Mouse (Mus musculus): ENCODE results near the gene B4galt3. TPM values are rescaled to one million over a fixed set of nuclear protein-coding genes. Genes with fewer than 3 reads are reported as not detected.

B4galt3 gene
- total and polyA plus RNA-seq, 2 experiments from 2014 or later = 94.9 to 110 TPM

- DNase-seq (ENCODE audit: low spot score) = peak; percentile 59
- WGBS = 8% methylated on average over 26 of the region's 26 CpGs
Measured at GRCm38 (mm10) chr1:171250680-171251593, 19.2 kb upstream of the B4galt3 start, which contains the start of gene Ndufs2. Ndufs2 (minus strand) TSS chr1:171251388.

GRCm38 (mm10) chr1:171251594-171252324, 18.4 kb upstream of the B4galt3 start:
- Histone ChIP-seq H3K4me3 (ENCODE audit: low read depth, low read length) (peak overlapping the region; percentile 31; the same call in 1 of the 2 replicates), H3K4me2 (ENCODE audit: low read depth, low read length, poor library complexity, severe bottlenecking) (peak overlapping the region; percentile 57), H3K9me3 (ENCODE audit: low read length) (no peaks in the 10 kb centered on the region), H3K9ac (replicated peaks; ENCODE audit: low read length, poor library complexity, severe bottlenecking) (0 out of 2 replicates have a peak overlapping the region, but pooled peaks have one; percentile 33), H3K4me1 (ENCODE audit: insufficient read depth, low read length) (peaks cover 9% of the 10 kb centered on the region; the same call in 1 of the 2 replicates), H3K27ac (ENCODE audit: low read depth, low read length) (no peak overlapping the region; the same call in 1 of the 2 replicates), H3K27me3 (ENCODE audit: insufficient read depth, low read length) (no peaks in the 10 kb centered on the region), H3K36me3 (ENCODE audit: insufficient read depth, low read length) (no peaks in the 10 kb centered on the region)
- ATAC-seq (ENCODE audit: low FRiP score) = no peak; the same call in 1 of the 2 replicates
- peak; percentile 46 for DNase-seq (ENCODE audit: low spot score)
- TF ChIP-seq CTCF (IDR thresholded peaks at IDR 0.05) = no peak
- 7% methylated on average over 13 of the region's 13 CpGs for WGBS

More at GRCm38 (mm10) chr1:171250680-171251593, 19.2 kb upstream of the B4galt3 start, which contains the start of gene Ndufs2:
- Histone ChIP-seq H3K4me1 (ENCODE audit: insufficient read depth, low read length) (peaks cover 9% of the 10 kb centered on the region; the same call in 1 of the 2 replicates), H3K4me2 (ENCODE audit: low read depth, low read length, poor library complexity, severe bottlenecking) (peak within 1 kb of the TSS; percentile 57), H3K27ac (ENCODE audit: low read depth, low read length) (peak within 1 kb of the TSS; percentile 26; the same call in 1 of the 2 replicates), H3K9ac (replicated peaks; ENCODE audit: low read length, poor library complexity, severe bottlenecking) (peak within 1 kb of the TSS; percentile 33), H3K36me3 (ENCODE audit: insufficient read depth, low read length) (no peaks in the 10 kb centered on the region), H3K4me3 (ENCODE audit: low read depth, low read length) (peak within 1 kb of the TSS; percentile 31), H3K9me3 (ENCODE audit: low read length) (no peaks in the 10 kb centered on the region), H3K27me3 (ENCODE audit: insufficient read depth, low read length) (no peaks in the 10 kb centered on the region)
- ATAC-seq (ENCODE audit: low FRiP score) = peak; percentile 13; the same call in 1 of the 2 replicates
- TF ChIP-seq CTCF (IDR thresholded peaks at IDR 0.05) = no peak

DNA sequence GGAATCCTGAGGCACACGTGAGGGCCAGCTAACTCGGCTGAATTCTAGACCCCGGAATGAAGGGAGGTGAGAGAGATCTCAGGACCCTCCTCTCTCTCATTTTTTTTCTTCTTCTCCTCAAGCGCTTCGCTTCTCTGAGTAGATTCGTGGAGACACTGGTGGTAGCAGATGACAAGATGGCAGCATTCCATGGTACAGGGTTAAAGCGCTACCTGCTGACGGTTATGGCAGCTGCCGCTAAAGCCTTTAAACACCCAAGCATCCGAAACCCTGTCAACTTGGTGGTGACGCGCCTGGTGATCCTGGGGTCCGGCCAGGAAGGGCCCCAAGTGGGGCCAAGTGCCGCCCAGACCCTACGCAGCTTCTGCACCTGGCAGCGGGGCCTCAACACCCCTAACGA, 17.7 kb upstream of the B4galt3 start:
- Histone ChIP-seq H3K27ac (ENCODE audit: low read depth, low read length) (peak overlapping the region; percentile 26; the same call in 1 of the 2 replicates), H3K9ac (replicated peaks; ENCODE audit: low read length, poor library complexity, severe bottlenecking) (0 out of 2 replicates have a peak overlapping the region, but pooled peaks have one; percentile 33), H3K36me3 (ENCODE audit: insufficient read depth, low read length) (no peaks in the 10 kb centered on the region), H3K4me1 (ENCODE audit: insufficient read depth, low read length) (peaks cover 9% of the 10 kb centered on the region; the same call in 1 of the 2 replicates), H3K27me3 (ENCODE audit: insufficient read depth, low read length) (no peaks in the 10 kb centered on the region), H3K4me3 (ENCODE audit: low read depth, low read length) (0 out of 2 replicates have a peak overlapping the region, but pooled peaks have one; percentile 5), H3K9me3 (ENCODE audit: low read length) (no peaks in the 10 kb centered on the region), H3K4me2 (ENCODE audit: low read depth, low read length, poor library complexity, severe bottlenecking) (peak overlapping the region; percentile 57)
- 0 out of 2 replicates have a peak, but pooled peaks have one; percentile 24 for TF ChIP-seq CTCF (IDR thresholded peaks at IDR 0.05)
- ATAC-seq (ENCODE audit: low FRiP score) (no peak), DNase-seq (ENCODE audit: low spot score) (peak; percentile 42)
- 48% methylated on average over 17 of the region's 17 CpGs for WGBS

- Histone ChIP-seq H3K9ac (replicated peaks; ENCODE audit: low read length, poor library complexity, severe bottlenecking) (no peak overlapping the region), H3K27ac (ENCODE audit: low read depth, low read length) (no peak overlapping the region), H3K4me2 (ENCODE audit: low read depth, low read length, poor library complexity, severe bottlenecking) (no peak overlapping the region), H3K36me3 (ENCODE audit: insufficient read depth, low read length) (no peaks in the 10 kb centered on the region), H3K9me3 (ENCODE audit: low read length) (no peaks in the 10 kb centered on the region), H3K4me3 (ENCODE audit: low read depth, low read length) (no peak overlapping the region), H3K27me3 (ENCODE audit: insufficient read depth, low read length) (no peaks in the 10 kb centered on the region), H3K4me1 (ENCODE audit: insufficient read depth, low read length) (0 out of 2 replicates have a peak, but pooled peaks cover 3% of the 10 kb centered on the region)
- WGBS = 91% methylated on average over 24 of the region's 24 CpGs
- ATAC-seq (ENCODE audit: low FRiP score) (no peak), DNase-seq (ENCODE audit: low spot score) (no peak)
- peak; percentile 26 for TF ChIP-seq CTCF (IDR thresholded peaks at IDR 0.05)
Measured at GRCm38 (mm10) chr1:171256095-171256818, 13.9 kb upstream of the B4galt3 start.

GRCm38 (mm10) chr1:171256937-171257548, 13.1 kb upstream of the B4galt3 start:
- peak; percentile 87 for TF ChIP-seq CTCF (IDR thresholded peaks at IDR 0.05)
- 71% methylated on average over 15 of the region's 15 CpGs for WGBS
- H3K36me3 ChIP-seq (ENCODE audit: insufficient read depth, low read length) = no peaks in the 10 kb centered on the region
- H3K27me3 ChIP-seq (ENCODE audit: insufficient read depth, low read length) = no peaks in the 10 kb centered on the region
- DNase-seq (ENCODE audit: low spot score) (peak; percentile 81), ATAC-seq (ENCODE audit: low FRiP score) (0 out of 2 replicates have a peak, but pooled peaks have one; percentile 9)
- no peak overlapping the region for H3K9ac ChIP-seq (replicated peaks; ENCODE audit: low read length, poor library complexity, severe bottlenecking)
- no peak overlapping the region for H3K4me3 ChIP-seq (ENCODE audit: low read depth, low read length)
- H3K4me1 ChIP-seq (ENCODE audit: insufficient read depth, low read length) = 0 out of 2 replicates have a peak, but pooled peaks cover 2% of the 10 kb centered on the region
- H3K27ac ChIP-seq (ENCODE audit: low read depth, low read length) = no peak overlapping the region
- no peaks in the 10 kb centered on the region for H3K9me3 ChIP-seq (ENCODE audit: low read length)
- H3K4me2 ChIP-seq (ENCODE audit: low read depth, low read length, poor library complexity, severe bottlenecking) = no peak overlapping the region

Data from midbrain, postnatal 0 days (tissue).